Mouse (Mus musculus) embryonic facial prominence, embryonic 15.5 days (tissue): ENCODE results near the gene 2610301B20Rik. TPM values are rescaled to one million over a fixed set of nuclear protein-coding genes. Genes with fewer than 3 reads are reported as not detected.

Experiments
- ATAC-seq: fragments of 200-750 bp; cut with Nextera tagmentation; 2 replicates; pipeline ENCODE4 v1.8.0; 2017; ENCODE audit warnings: low read depth, moderate TSS enrichment; ENCODE audit not compliant: insufficient number of reproducible peaks, low FRiP score, low TSS enrichment
- H3K27ac ChIP-seq: fragments of 300-500 bp; sonication (generic); replicated peaks from 2 replicates; pipeline ENCODE4 v1.5.1; 2015; ENCODE audit warnings: mild to moderate bottlenecking, inconsistent platforms
- H3K27me3 ChIP-seq: fragments of 300-500 bp; sonication (generic); 2 replicates; pipeline ENCODE4 v1.6.1; 2015; ENCODE audit warnings: inconsistent platforms
- H3K36me3 ChIP-seq: fragments of 300-500 bp; sonication (generic); 2 replicates; pipeline ENCODE4 v1.6.1; 2015; ENCODE audit warnings: mild to moderate bottlenecking, inconsistent platforms
- H3K4me1 ChIP-seq: fragments of 300-500 bp; sonication (generic); 2 replicates; pipeline ENCODE4 v1.6.1; 2015; ENCODE audit warnings: inconsistent platforms
- H3K4me2 ChIP-seq: fragments of 300-500 bp; sonication (generic); replicated peaks from 2 replicates; pipeline ENCODE4 v1.6.1; 2015; ENCODE audit warnings: mild to moderate bottlenecking, inconsistent platforms
- H3K4me3 ChIP-seq: fragments of 300-500 bp; sonication (generic); replicated peaks from 2 replicates; pipeline ENCODE4 v1.5.1; 2015; ENCODE audit warnings: mild to moderate bottlenecking, inconsistent platforms
- H3K9ac ChIP-seq: fragments of 300-500 bp; sonication (generic); 2 replicates; pipeline ENCODE4 v1.6.1; 2015; ENCODE audit warnings: inconsistent platforms
- H3K9me3 ChIP-seq: fragments of 300-500 bp; sonication (generic); replicated peaks from 2 replicates; pipeline ENCODE4 v1.6.1; 2016; ENCODE audit warnings: inconsistent platforms
- WGBS: fragments of 180-500 bp; shearing (Covaris S2); methylation state at CpG from one replicate; pipeline ENCODE4 v1.1.7; 2015; 5-methylcytosine and 5-hydroxymethylcytosine counted together
- polyA plus RNA-seq: library from polyadenylated mRNA; unstranded; fragments of >200 nt; fragmentation: Nextera tagmentation; extraction: Ambion mirVana; gene quantifications from 2 replicates; pipeline ENCODE4 v1.2.1, GENCODE M21; 2015

The 2610301B20Rik gene
- polyA plus RNA-seq, 1 experiment from 2014 or later = 39.3 TPM

DNA sequence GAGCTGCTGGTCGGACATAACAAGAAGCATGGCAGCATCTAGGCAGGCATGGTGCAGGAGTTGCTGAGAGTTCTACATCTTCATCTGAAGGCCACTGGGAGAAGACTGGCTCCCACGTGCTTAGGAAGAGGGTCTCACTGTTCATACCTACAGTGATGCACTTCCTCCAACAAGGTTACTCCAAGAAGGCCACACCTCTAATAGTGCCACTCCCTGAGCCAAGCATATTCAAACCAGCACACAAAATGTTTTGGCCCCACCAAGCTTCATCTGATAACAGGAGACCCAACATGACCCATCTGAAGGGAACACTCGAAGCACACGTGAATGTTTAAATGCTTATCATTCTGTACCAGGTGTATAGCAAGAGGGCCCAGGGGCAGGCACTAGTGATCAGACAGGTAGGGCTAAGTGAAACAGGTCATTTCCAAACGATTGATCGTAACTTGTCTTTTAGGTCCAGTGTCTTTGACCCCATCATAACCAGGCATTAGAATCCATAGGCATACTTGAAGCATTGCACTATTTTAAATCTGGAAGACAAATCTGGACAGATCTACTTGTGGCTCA lies 37.7 kb downstream of the 2610301B20Rik start:
- H3K4me3 ChIP-seq = no peak overlapping the region
- no peaks in the 10 kb centered on the region for H3K36me3 ChIP-seq
- 82% methylated on average over 6 of the region's 6 CpGs for WGBS
- no peaks in the 10 kb centered on the region for H3K27me3 ChIP-seq
- ATAC-seq = no peak
- H3K9me3 ChIP-seq = no peaks in the 10 kb centered on the region
- H3K27ac ChIP-seq = no peak overlapping the region
- no peak overlapping the region for H3K9ac ChIP-seq
- no peak overlapping the region for H3K4me2 ChIP-seq
- no peaks in the 10 kb centered on the region for H3K4me1 ChIP-seq

DNA sequence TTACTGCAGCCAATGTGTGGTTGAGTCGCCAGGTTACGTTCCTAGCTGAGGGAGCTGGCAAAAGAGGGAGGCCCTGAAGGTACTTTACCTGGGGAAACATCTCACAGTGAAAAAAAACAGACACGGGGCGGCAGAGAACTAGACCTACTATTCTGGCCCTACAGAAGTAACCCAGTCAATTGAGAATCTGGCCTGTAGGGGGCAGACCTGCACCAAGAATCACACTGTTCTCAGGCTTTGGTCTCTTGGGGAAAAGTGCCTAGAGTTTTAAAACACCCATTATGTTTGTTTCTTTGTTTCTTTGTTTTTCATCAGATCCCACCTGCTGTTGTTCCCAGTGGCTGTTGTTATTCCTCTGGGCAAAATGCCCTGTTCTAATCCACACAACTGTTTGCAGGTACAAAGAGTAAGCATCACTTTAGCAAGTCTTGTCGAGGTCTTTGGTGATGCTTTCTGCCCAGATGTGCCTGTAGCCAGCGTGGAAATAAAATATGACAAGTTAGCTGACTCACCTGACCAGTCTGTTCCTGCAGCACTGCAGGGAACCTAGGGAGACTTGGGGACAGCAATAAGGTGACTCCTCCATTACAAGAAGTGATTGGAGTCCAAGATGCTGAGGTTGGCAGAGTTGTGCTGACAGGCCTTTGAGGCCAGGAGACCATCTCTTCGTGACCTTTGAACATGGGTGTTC lies 38.5 kb downstream of the 2610301B20Rik start:
- Histone ChIP-seq H3K4me2 (no peak overlapping the region), H3K9ac (no peak overlapping the region), H3K27me3 (no peaks in the 10 kb centered on the region), H3K27ac (no peak overlapping the region), H3K4me3 (no peak overlapping the region), H3K4me1 (no peaks in the 10 kb centered on the region), H3K36me3 (no peaks in the 10 kb centered on the region), H3K9me3 (no peaks in the 10 kb centered on the region)
- WGBS = 21% methylated on average over 7 of the region's 7 CpGs
- ATAC-seq = peak; percentile 84

DNA sequence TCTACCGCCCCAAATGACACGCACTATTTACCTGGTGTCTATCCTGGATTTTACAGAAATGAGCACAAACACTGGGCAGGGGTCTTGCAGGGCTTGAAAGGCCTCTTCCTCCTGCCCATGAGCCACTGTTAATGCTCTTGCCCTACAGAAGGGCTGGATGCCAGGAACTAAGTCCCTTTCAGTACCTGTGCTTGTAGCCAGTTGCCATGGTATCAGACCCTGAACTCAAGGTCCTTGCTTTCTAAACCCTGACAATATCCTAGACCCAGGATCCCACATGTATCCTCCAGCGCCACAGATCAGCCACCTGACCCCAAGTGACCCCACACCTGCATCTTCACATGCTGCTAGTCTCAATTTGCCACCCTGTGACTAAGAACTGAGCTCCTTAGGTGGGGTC lies 39.1 kb downstream of the 2610301B20Rik start:
- H3K36me3 ChIP-seq = no peaks in the 10 kb centered on the region
- H3K9me3 ChIP-seq = no peaks in the 10 kb centered on the region
- ATAC-seq = no peak
- H3K4me2 ChIP-seq = no peak overlapping the region
- H3K4me3 ChIP-seq = no peak overlapping the region
- H3K4me1 ChIP-seq = no peaks in the 10 kb centered on the region
- no peaks in the 10 kb centered on the region for H3K27me3 ChIP-seq
- H3K27ac ChIP-seq = no peak overlapping the region
- WGBS = 81% methylated on average over 3 of the region's 3 CpGs
- H3K9ac ChIP-seq = no peak overlapping the region

- Histone ChIP-seq H3K9ac (no peak overlapping the region), H3K4me1 (0 out of 2 replicates have a peak, but pooled peaks cover 3% of the 10 kb centered on the region), H3K9me3 (no peaks in the 10 kb centered on the region), H3K36me3 (no peaks in the 10 kb centered on the region), H3K27ac (no peak overlapping the region), H3K4me3 (no peak overlapping the region), H3K27me3 (no peaks in the 10 kb centered on the region), H3K4me2 (no peak overlapping the region)
- WGBS = 61% methylated on average over 2 of the region's 2 CpGs
- ATAC-seq = no peak
These were observed 40.5 kb downstream of the 2610301B20Rik start for GRCm38 (mm10) chr4:10914766-10915165.

DNA sequence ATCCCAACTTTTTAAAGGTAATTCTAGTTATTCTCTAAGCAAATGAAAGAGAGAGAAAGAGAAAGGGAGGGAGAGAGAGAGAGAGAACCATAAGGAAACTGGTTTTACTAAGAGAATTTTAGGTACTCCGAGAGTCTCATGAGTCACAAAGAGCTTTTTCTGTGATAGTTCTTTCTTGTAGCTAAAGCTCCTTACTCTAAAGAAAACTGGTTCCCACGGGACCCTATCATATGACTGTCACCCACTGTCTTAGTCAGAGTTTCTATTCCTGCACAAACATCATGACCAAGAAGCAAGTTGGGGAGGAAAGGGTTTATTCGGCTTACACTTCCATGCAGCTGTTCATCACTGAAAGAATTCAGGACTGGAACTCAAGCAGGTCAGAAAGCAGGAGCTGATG lies 41.0 kb downstream of the 2610301B20Rik start:
- Histone ChIP-seq H3K4me1 (0 out of 2 replicates have a peak, but pooled peaks cover 3% of the 10 kb centered on the region), H3K9me3 (no peaks in the 10 kb centered on the region), H3K9ac (no peak overlapping the region), H3K27me3 (no peaks in the 10 kb centered on the region), H3K4me2 (no peak overlapping the region), H3K36me3 (no peaks in the 10 kb centered on the region), H3K27ac (no peak overlapping the region), H3K4me3 (no peak overlapping the region)
- ATAC-seq = no peak
- 70% methylated on average over 3 of the region's 3 CpGs for WGBS

GRCm38 (mm10) chr4:10918402-10918801 lies 44.1 kb downstream of the 2610301B20Rik start:
- H3K4me2 ChIP-seq = no peak overlapping the region
- H3K4me1 ChIP-seq = 0 out of 2 replicates have a peak, but pooled peaks cover 3% of the 10 kb centered on the region
- no peak overlapping the region for H3K27ac ChIP-seq
- ATAC-seq = no peak
- H3K9ac ChIP-seq = no peak overlapping the region
- no peaks in the 10 kb centered on the region for H3K27me3 ChIP-seq
- H3K36me3 ChIP-seq = no peaks in the 10 kb centered on the region
- H3K4me3 ChIP-seq = no peak overlapping the region
- WGBS = 76% methylated on average over 8 of the region's 8 CpGs
- no peaks in the 10 kb centered on the region for H3K9me3 ChIP-seq

- Histone ChIP-seq H3K9me3 (no peaks in the 10 kb centered on the region), H3K27me3 (no peaks in the 10 kb centered on the region), H3K4me3 (no peak overlapping the region)
These were observed 44.8 kb downstream of the 2610301B20Rik start for GRCm38 (mm10) chr4:10919097-10919496.

GRCm38 (mm10) chr4:10919530-10919929 lies 45.2 kb downstream of the 2610301B20Rik start:
- Histone ChIP-seq H3K4me2 (no peak overlapping the region), H3K4me1 (0 out of 2 replicates have a peak, but pooled peaks cover 3% of the 10 kb centered on the region), H3K4me3 (no peak overlapping the region), H3K36me3 (no peaks in the 10 kb centered on the region), H3K27me3 (no peaks in the 10 kb centered on the region), H3K9ac (no peak overlapping the region), H3K9me3 (no peaks in the 10 kb centered on the region), H3K27ac (no peak overlapping the region)
- no peak for ATAC-seq
- 78% methylated on average over 3 of the region's 3 CpGs for WGBS

More at GRCm38 (mm10) chr4:10919097-10919496, 44.8 kb downstream of the 2610301B20Rik start:
- 40% methylated on average over 5 of the region's 5 CpGs for WGBS
- H3K27ac ChIP-seq = no peak overlapping the region
- no peak overlapping the region for H3K9ac ChIP-seq
- H3K36me3 ChIP-seq = no peaks in the 10 kb centered on the region
- ATAC-seq = no peak
- H3K4me1 ChIP-seq = 0 out of 2 replicates have a peak, but pooled peaks cover 3% of the 10 kb centered on the region
- no peak overlapping the region for H3K4me2 ChIP-seq

DNA sequence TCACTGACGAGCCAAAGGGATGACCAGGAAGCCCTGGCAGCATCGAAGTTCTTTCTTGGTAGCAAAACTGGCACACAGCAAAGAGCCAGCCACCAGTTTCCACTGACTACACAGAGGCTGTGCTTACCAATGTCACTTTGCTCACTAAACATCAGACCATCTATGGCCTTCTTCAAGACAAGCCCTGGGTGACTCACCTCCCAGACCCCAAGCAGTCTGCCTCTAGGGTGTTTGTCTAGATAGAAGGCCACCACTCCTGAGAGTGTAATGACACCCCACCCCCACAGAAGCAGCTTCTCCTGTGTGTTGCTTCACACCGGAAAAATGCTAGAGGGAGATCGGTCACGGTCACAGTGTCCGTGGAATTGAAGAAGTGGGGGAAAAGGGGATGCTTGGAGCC lies 45.7 kb downstream of the 2610301B20Rik start:
- Histone ChIP-seq H3K4me1 (0 out of 2 replicates have a peak, but pooled peaks cover 3% of the 10 kb centered on the region), H3K36me3 (no peaks in the 10 kb centered on the region), H3K27ac (no peak overlapping the region), H3K9me3 (no peaks in the 10 kb centered on the region), H3K27me3 (no peaks in the 10 kb centered on the region), H3K4me2 (no peak overlapping the region), H3K4me3 (no peak overlapping the region), H3K9ac (no peak overlapping the region)
- ATAC-seq = no peak
- WGBS = 73% methylated on average over 6 of the region's 6 CpGs

DNA sequence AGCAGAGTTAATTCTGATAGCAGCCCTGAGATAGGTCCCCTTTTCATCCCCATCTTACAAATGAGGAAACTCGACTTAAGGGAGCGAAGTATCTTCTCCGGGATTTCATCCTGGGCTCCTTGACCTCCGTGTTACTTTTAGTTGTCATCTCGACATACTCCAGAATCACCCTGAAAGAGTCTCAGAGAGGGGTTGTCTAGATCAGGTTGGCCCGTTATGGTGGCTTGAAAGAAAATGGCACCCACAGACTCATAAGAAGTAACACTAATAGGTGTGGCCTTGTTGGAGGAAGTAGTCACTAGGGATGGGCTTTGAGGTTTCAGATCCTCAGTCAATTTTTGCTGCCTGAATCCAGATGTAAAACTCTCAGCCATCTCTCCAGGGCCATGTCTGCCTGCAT lies 46.3 kb downstream of the 2610301B20Rik start:
- H3K27me3 ChIP-seq = no peaks in the 10 kb centered on the region
- no peaks in the 10 kb centered on the region for H3K9me3 ChIP-seq
- no peak overlapping the region for H3K4me2 ChIP-seq
- H3K36me3 ChIP-seq = no peaks in the 10 kb centered on the region
- 92% methylated on average over 6 of the region's 6 CpGs for WGBS
- H3K4me1 ChIP-seq = 0 out of 2 replicates have a peak, but pooled peaks cover 3% of the 10 kb centered on the region
- no peak overlapping the region for H3K27ac ChIP-seq
- ATAC-seq = no peak
- H3K9ac ChIP-seq = no peak overlapping the region
- H3K4me3 ChIP-seq = no peak overlapping the region

DNA sequence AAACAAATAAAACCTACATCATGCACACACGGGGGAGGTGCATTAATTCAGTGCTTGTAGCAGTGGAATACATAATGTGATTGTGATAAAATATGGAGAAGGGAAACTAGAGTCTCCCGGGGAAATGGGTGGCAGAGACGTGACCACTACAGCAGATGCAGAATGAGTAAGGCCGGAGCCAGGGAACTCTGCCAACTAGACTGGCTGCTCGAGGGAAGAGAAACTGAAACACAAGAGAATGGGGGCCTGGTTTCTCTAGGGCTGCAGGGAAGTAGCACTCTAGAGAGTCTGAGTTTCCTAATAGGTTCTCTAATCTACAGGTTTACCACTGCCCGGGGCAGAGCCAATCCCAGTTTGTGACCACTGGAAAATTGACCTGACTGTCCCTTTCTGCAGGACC lies 48.9 kb downstream of the 2610301B20Rik start:
- Histone ChIP-seq H3K4me2 (no peak overlapping the region), H3K27me3 (no peaks in the 10 kb centered on the region), H3K4me3 (no peak overlapping the region), H3K9me3 (no peaks in the 10 kb centered on the region), H3K36me3 (no peaks in the 10 kb centered on the region), H3K9ac (no peak overlapping the region), H3K27ac (no peak overlapping the region), H3K4me1 (0 out of 2 replicates have a peak, but pooled peaks cover 3% of the 10 kb centered on the region)
- no peak for ATAC-seq
- WGBS = 52% methylated on average over 6 of the region's 6 CpGs
